Mouse (Mus musculus): ENCODE results near the gene Pacsin3. TPM values are rescaled to one million over a fixed set of nuclear protein-coding genes. Genes with fewer than 3 reads are reported as not detected.

Gene Pacsin3
- polyA plus RNA-seq, 1 experiment: 2.2 TPM

GRCm38 (mm10) chr2:91285885-91286505, 30.2 kb downstream of the Pacsin3 start:
- WGBS: 20% methylated on average over 7 of the region's 7 CpGs
- Histone ChIP-seq H3K4me3 (ENCODE audit: extremely low read depth, insufficient read depth, insufficient read length) (no peak overlapping the region), H3K4me1 (ENCODE audit: control insufficient read depth, insufficient read depth, insufficient read length) (no peaks in the 10 kb centered on the region), H3K36me3 (ENCODE audit: control insufficient read depth, insufficient read depth, low read length) (no peaks in the 10 kb centered on the region), H3K27ac (ENCODE audit: insufficient read depth, low read length) (no peak overlapping the region), H3K27me3 (ENCODE audit: control insufficient read depth, insufficient read depth, low read length) (no peaks in the 10 kb centered on the region)
- peak; percentile 86 for TF ChIP-seq CTCF (IDR thresholded peaks at IDR 0.05; ENCODE audit: extremely low read depth, insufficient read depth, insufficient read length, insufficient replicate concordance)
- no peak for TF ChIP-seq POLR2A (IDR thresholded peaks at IDR 0.05; ENCODE audit: low read depth, low read length)
- peak; percentile 7 to 48 for DNase-seq (ENCODE audit: low read depth in 1 of 2, low spot score in 2 of 2)

GRCm38 (mm10) chr2:91287563-91287962, 31.8 kb downstream of the Pacsin3 start:
- 82% methylated on average over 6 of the region's 6 CpGs for WGBS
- Histone ChIP-seq H3K4me3 (ENCODE audit: extremely low read depth, insufficient read depth, insufficient read length) (no peak overlapping the region), H3K27me3 (ENCODE audit: control insufficient read depth, insufficient read depth, low read length) (no peaks in the 10 kb centered on the region), H3K4me1 (ENCODE audit: control insufficient read depth, insufficient read depth, insufficient read length) (no peaks in the 10 kb centered on the region), H3K27ac (ENCODE audit: insufficient read depth, low read length) (no peak overlapping the region), H3K36me3 (ENCODE audit: control insufficient read depth, insufficient read depth, low read length) (no peaks in the 10 kb centered on the region)
- no peak for DNase-seq (ENCODE audit: low read depth in 1 of 2, low spot score in 2 of 2)
- TF ChIP-seq POLR2A (IDR thresholded peaks at IDR 0.05; ENCODE audit: low read depth, low read length) (no peak), CTCF (IDR thresholded peaks at IDR 0.05; ENCODE audit: extremely low read depth, insufficient read depth, insufficient read length, insufficient replicate concordance) (no peak)

- Histone ChIP-seq H3K27ac (ENCODE audit: insufficient read depth, low read length) (no peak overlapping the region), H3K27me3 (ENCODE audit: control insufficient read depth, insufficient read depth, low read length) (no peaks in the 10 kb centered on the region), H3K36me3 (ENCODE audit: control insufficient read depth, insufficient read depth, low read length) (no peaks in the 10 kb centered on the region), H3K4me3 (ENCODE audit: extremely low read depth, insufficient read depth, insufficient read length) (no peak overlapping the region), H3K4me1 (ENCODE audit: control insufficient read depth, insufficient read depth, insufficient read length) (no peaks in the 10 kb centered on the region)
- WGBS: 86% methylated on average over 12 of the region's 12 CpGs
- TF ChIP-seq CTCF (IDR thresholded peaks at IDR 0.05; ENCODE audit: extremely low read depth, insufficient read depth, insufficient read length, insufficient replicate concordance): no peak
- DNase-seq (ENCODE audit: low read depth in 1 of 2, low spot score in 2 of 2): no peak
Observed at GRCm38 (mm10) chr2:91291197-91292007, 35.6 kb downstream of the Pacsin3 start.

DNA sequence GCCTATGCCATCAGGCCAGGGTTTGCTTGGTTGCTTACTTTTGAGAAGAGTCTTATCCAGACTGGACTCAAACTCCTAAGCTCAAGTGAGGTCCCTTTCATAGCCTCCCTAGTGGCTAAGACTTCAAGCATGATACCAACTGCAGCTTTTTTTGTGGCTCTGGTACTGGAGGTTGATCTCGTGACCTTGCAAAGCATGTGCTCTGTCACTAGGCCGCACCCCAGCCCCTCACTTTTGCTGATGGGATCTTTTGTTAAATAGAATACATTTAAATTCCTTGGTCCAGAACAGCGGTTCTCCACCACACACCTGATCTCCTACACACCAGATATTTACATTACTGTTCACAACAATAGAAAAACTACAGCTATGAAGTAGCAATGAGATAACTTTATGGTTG, 38.5 kb downstream of the Pacsin3 start:
- no peak for TF ChIP-seq CTCF (IDR thresholded peaks at IDR 0.05; ENCODE audit: extremely low read depth, insufficient read depth, insufficient read length, insufficient replicate concordance)
- no peak for TF ChIP-seq POLR2A (IDR thresholded peaks at IDR 0.05; ENCODE audit: low read depth, low read length)
- Histone ChIP-seq H3K4me1 (ENCODE audit: control insufficient read depth, insufficient read depth, insufficient read length) (no peaks in the 10 kb centered on the region), H3K36me3 (ENCODE audit: control insufficient read depth, insufficient read depth, low read length) (no peaks in the 10 kb centered on the region), H3K27me3 (ENCODE audit: control insufficient read depth, insufficient read depth, low read length) (no peaks in the 10 kb centered on the region), H3K4me3 (ENCODE audit: extremely low read depth, insufficient read depth, insufficient read length) (no peak overlapping the region), H3K27ac (ENCODE audit: insufficient read depth, low read length) (no peak overlapping the region)
- no peak for DNase-seq (ENCODE audit: low read depth in 1 of 2, low spot score in 2 of 2)
- 90% methylated on average over 3 of the region's 3 CpGs for WGBS

- H3K27ac ChIP-seq (ENCODE audit: insufficient read depth, low read length): no peak overlapping the region
- TF ChIP-seq CTCF (IDR thresholded peaks at IDR 0.05; ENCODE audit: extremely low read depth, insufficient read depth, insufficient read length, insufficient replicate concordance) (no peak), POLR2A (IDR thresholded peaks at IDR 0.05; ENCODE audit: low read depth, low read length) (no peak)
- H3K4me3 ChIP-seq (ENCODE audit: extremely low read depth, insufficient read depth, insufficient read length): no peak overlapping the region
- 90% methylated on average over 5 of the region's 5 CpGs for WGBS
- no peak for DNase-seq (ENCODE audit: low read depth in 1 of 2, low spot score in 2 of 2)
- no peaks in the 10 kb centered on the region for H3K36me3 ChIP-seq (ENCODE audit: control insufficient read depth, insufficient read depth, low read length)
- no peaks in the 10 kb centered on the region for H3K4me1 ChIP-seq (ENCODE audit: control insufficient read depth, insufficient read depth, insufficient read length)
- no peaks in the 10 kb centered on the region for H3K27me3 ChIP-seq (ENCODE audit: control insufficient read depth, insufficient read depth, low read length)
Observed at GRCm38 (mm10) chr2:91295895-91296294, 40.1 kb downstream of the Pacsin3 start.

- no peaks in the 10 kb centered on the region for H3K27me3 ChIP-seq (ENCODE audit: control insufficient read depth, insufficient read depth, low read length)
- no peak for DNase-seq (ENCODE audit: low read depth in 1 of 2, low spot score in 2 of 2)
- no peaks in the 10 kb centered on the region for H3K36me3 ChIP-seq (ENCODE audit: control insufficient read depth, insufficient read depth, low read length)
- 70% methylated on average over 3 of the region's 3 CpGs for WGBS
- no peaks in the 10 kb centered on the region for H3K4me1 ChIP-seq (ENCODE audit: control insufficient read depth, insufficient read depth, insufficient read length)
- TF ChIP-seq POLR2A (IDR thresholded peaks at IDR 0.05; ENCODE audit: low read depth, low read length): no peak
- no peak for TF ChIP-seq CTCF (IDR thresholded peaks at IDR 0.05; ENCODE audit: extremely low read depth, insufficient read depth, insufficient read length, insufficient replicate concordance)
- H3K4me3 ChIP-seq (ENCODE audit: extremely low read depth, insufficient read depth, insufficient read length): no peak overlapping the region
- H3K27ac ChIP-seq (ENCODE audit: insufficient read depth, low read length): no peak overlapping the region
Observed at GRCm38 (mm10) chr2:91299156-91299555, 43.4 kb downstream of the Pacsin3 start.

- no peak for DNase-seq (ENCODE audit: low read depth in 1 of 2, low spot score in 2 of 2)
- WGBS: 95% methylated on average over 2 of the region's 2 CpGs
Observed at GRCm38 (mm10) chr2:91300784-91301183, 45.0 kb downstream of the Pacsin3 start.

More at GRCm38 (mm10) chr2:91300784-91301183, 45.0 kb downstream of the Pacsin3 start:
- no peak overlapping the region for H3K27ac ChIP-seq (ENCODE audit: insufficient read depth, low read length)
- H3K36me3 ChIP-seq (ENCODE audit: control insufficient read depth, insufficient read depth, low read length): no peaks in the 10 kb centered on the region
- no peaks in the 10 kb centered on the region for H3K27me3 ChIP-seq (ENCODE audit: control insufficient read depth, insufficient read depth, low read length)
- TF ChIP-seq CTCF (IDR thresholded peaks at IDR 0.05; ENCODE audit: extremely low read depth, insufficient read depth, insufficient read length, insufficient replicate concordance) (no peak), POLR2A (IDR thresholded peaks at IDR 0.05; ENCODE audit: low read depth, low read length) (no peak)
- H3K4me3 ChIP-seq (ENCODE audit: extremely low read depth, insufficient read depth, insufficient read length): no peak overlapping the region
- H3K4me1 ChIP-seq (ENCODE audit: control insufficient read depth, insufficient read depth, insufficient read length): no peaks in the 10 kb centered on the region

Data from spleen, adult 2 months (tissue).